Comparison of ENCODE assay signal across 24 mouse cellular contexts in the genomic region with DNA sequence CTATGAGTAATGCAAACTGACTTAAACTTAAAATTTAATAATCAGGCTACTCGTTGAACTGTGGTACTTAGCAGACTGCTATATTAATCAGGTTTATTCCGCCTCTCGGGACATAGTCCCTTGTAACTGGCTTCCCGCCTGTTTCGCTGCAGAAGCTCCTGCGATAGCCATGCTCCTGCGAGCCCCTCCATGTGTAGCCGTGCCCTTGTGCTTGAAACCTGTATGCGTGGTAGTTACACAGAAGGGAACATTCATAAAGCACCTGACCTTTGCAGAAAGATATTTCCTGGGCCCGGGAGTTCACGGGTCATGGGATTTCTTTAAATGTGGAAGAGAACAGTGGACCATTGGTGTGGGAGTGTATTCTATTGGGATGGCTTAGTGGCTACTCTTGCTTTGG. TPM values are rescaled to one million over a fixed set of nuclear protein-coding genes. Genes with fewer than 3 reads are reported as not detected.
"Had no signal": no experiment of that assay in that cellular context is flagged by ENCODE, and none has a peak within 500 bp of the region (broad histone marks: within the 10 kb centered on the region; RNA-seq: fewer than 3 reads in every experiment).

No protein-coding gene starts in this region.

- H3K9me3 ChIP-seq: neural tube, embryonic 13.5 days; neural tube, embryonic 15.5 days; stomach, embryonic 15.5 days had no signal

- H3K4me3 ChIP-seq: neural tube, embryonic 13.5 days; neural tube, embryonic 15.5 days; stomach, embryonic 15.5 days had no signal

- DNase-seq: retina, postnatal 1 day; right cerebral cortex, adult 18-20 months; right cerebral cortex, postnatal 14 days; right cerebral cortex, postnatal 25 days; right cerebral cortex, postnatal 4 days; spleen, adult 18-20 months; thymus, adult 18-20 months; thymus, adult 2 months; thymus, postnatal 14 days; thymus, postnatal 25 days; thymus, postnatal 36 days; thymus, postnatal 4 days had no signal

- H3K27me3 ChIP-seq: neural tube, embryonic 13.5 days; neural tube, embryonic 15.5 days; stomach, embryonic 15.5 days had no signal

- H3K36me3 ChIP-seq: stomach, embryonic 15.5 days had no signal

- H3K27ac ChIP-seq: neural tube, embryonic 13.5 days; neural tube, embryonic 15.5 days; stomach, embryonic 15.5 days; stomach, postnatal 0 days had no signal

- H3K9ac ChIP-seq: neural tube, embryonic 13.5 days; neural tube, embryonic 15.5 days; stomach, embryonic 15.5 days had no signal

- H3K4me1 ChIP-seq: neural tube, embryonic 13.5 days; neural tube, embryonic 15.5 days; stomach, embryonic 15.5 days had no signal

- H3K4me2 ChIP-seq: neural tube, embryonic 13.5 days; neural tube, embryonic 15.5 days; stomach, embryonic 15.5 days had no signal

RNA-seq across cellular contexts. Expression of gene Gm6408, which starts 45.0 kb away (rescaled TPM):
- total RNA-seq: neutrophil, adult 5-6 weeks had no signal
- polyA plus RNA-seq: neural tube, embryonic 13.5 days; neural tube, embryonic 14.5 days; neural tube, embryonic 15.5 days; small intestine, adult 2 months; spleen, adult 2 months; stomach, embryonic 14.5 days; stomach, embryonic 15.5 days; stomach, embryonic 16.5 days; stomach, postnatal 0 days; thymus, adult 2 months; thymus, postnatal 0 days; urinary bladder, adult 2 months had no signal

RNA-seq across cellular contexts. Expression of gene Wasf3, which starts 52.0 kb away (rescaled TPM):
- total RNA-seq: neutrophil, adult 5-6 weeks had no signal

RNA-seq across cellular contexts. Expression of gene Gm6370, which starts 54.4 kb away (rescaled TPM):
- total RNA-seq: neutrophil, adult 5-6 weeks had no signal
- polyA plus RNA-seq: neural tube, embryonic 13.5 days; neural tube, embryonic 14.5 days; neural tube, embryonic 15.5 days; small intestine, adult 2 months; spleen, adult 2 months; stomach, embryonic 14.5 days; stomach, embryonic 15.5 days; stomach, embryonic 16.5 days; stomach, postnatal 0 days; thymus, adult 2 months; thymus, postnatal 0 days; urinary bladder, adult 2 months had no signal
